Mouse (Mus musculus) heart, embryonic 11.5 days (tissue): ENCODE measurements at regions not wholly inside any gene's neighbourhood (a gene's known extent, or its start where the extent isn't known, plus 50 kb on each side); places are given as distances from the start of the nearest gene placed in this dataset.
A peak's percentile ranks its signal among the peaks of the same experiment; 100 is the strongest.
"Not testable (repeated sequence)": the region's sequence is repeated elsewhere in the genome, so short reads cannot be mapped to it uniquely, and the experiment has no call there.

Experiments used
- ATAC-seq: fragments of 200-750 bp; cut with Nextera tagmentation; replicated peaks from 2 replicates; pipeline ENCODE4 v1.8.0; 2017; ENCODE audit warnings: moderate library complexity; ENCODE audit not compliant: insufficient number of reproducible peaks, low FRiP score, low TSS enrichment
- H3K27ac ChIP-seq: fragments of 300-500 bp; sonication (generic); 2 replicates; pipeline ENCODE4 v1.5.1; 2014; ENCODE audit warnings: mild to moderate bottlenecking, low read depth, low read length
- H3K27me3 ChIP-seq: fragments of 300-500 bp; sonication (generic); 2 replicates; pipeline ENCODE4 v1.6.1; 2014; ENCODE audit warnings: mild to moderate bottlenecking, low read length, mixed read lengths; ENCODE audit not compliant: control insufficient read depth, insufficient read depth
- H3K36me3 ChIP-seq: fragments of 300-500 bp; sonication (generic); 2 replicates; pipeline ENCODE4 v1.6.1; 2014; ENCODE audit warnings: mild to moderate bottlenecking, low read length, moderate library complexity, mixed read lengths; ENCODE audit not compliant: control insufficient read depth, insufficient read depth
- H3K4me1 ChIP-seq: fragments of 300-500 bp; sonication (generic); 2 replicates; pipeline ENCODE4 v1.6.1; 2014; ENCODE audit warnings: low read length; ENCODE audit not compliant: control insufficient read depth, insufficient read depth
- H3K4me2 ChIP-seq: fragments of 300-500 bp; sonication (generic); 2 replicates; pipeline ENCODE4 v1.6.1; 2014; ENCODE audit warnings: mild to moderate bottlenecking, moderate library complexity
- H3K4me3 ChIP-seq: fragments of 300-500 bp; sonication (generic); 2 replicates; pipeline ENCODE4 v1.5.1; 2014; ENCODE audit warnings: low read depth, low read length
- H3K9ac ChIP-seq: fragments of 300-500 bp; sonication (generic); 2 replicates; pipeline ENCODE4 v1.6.1; 2014; ENCODE audit warnings: mild to moderate bottlenecking, low read depth, low read length, moderate library complexity
- H3K9me3 ChIP-seq: fragments of 300-500 bp; sonication (generic); replicated peaks from 2 replicates; pipeline ENCODE4 v1.6.1; 2016; ENCODE audit warnings: low read length; ENCODE audit not compliant: control insufficient read depth
- WGBS: fragments of 180-500 bp; shearing (Covaris S2); extraction: QIAGEN DNeasy Blood & Tissue Kit; methylation state at CpG from one replicate; pipeline ENCODE4 v1.1.7; 2014; ENCODE audit not compliant: insufficient replicate concordance; 5-methylcytosine and 5-hydroxymethylcytosine counted together

GRCm38 (mm10) chr7:92984701-92985682 is 94.7 kb upstream of the Fam181b start:
- 42% methylated on average over 18 of the region's 18 CpGs for WGBS
- peak overlapping the region; percentile 44 for H3K4me2 ChIP-seq
- no peaks in the 10 kb centered on the region for H3K36me3 ChIP-seq
- no peaks in the 10 kb centered on the region for H3K9me3 ChIP-seq
- no peaks in the 10 kb centered on the region for H3K27me3 ChIP-seq
- H3K4me3 ChIP-seq, result no peak overlapping the region
- 0 out of 2 replicates have a peak overlapping the region, but pooled peaks have one; percentile 11 for H3K27ac ChIP-seq
- H3K4me1 ChIP-seq, result no peaks in the 10 kb centered on the region
- H3K9ac ChIP-seq, result no peak overlapping the region
- ATAC-seq, result no peak; the same call in 1 of the 2 replicates

- no peak for ATAC-seq
- Histone ChIP-seq H3K4me2 (no peak overlapping the region), H3K4me1 (no peaks in the 10 kb centered on the region), H3K27ac (no peak overlapping the region), H3K9ac (no peak overlapping the region), H3K4me3 (no peak overlapping the region), H3K9me3 (no peaks in the 10 kb centered on the region), H3K27me3 (no peaks in the 10 kb centered on the region), H3K36me3 (no peaks in the 10 kb centered on the region)
- 72% methylated on average over 2 of the region's 2 CpGs for WGBS
These were observed 94.0 kb upstream of the Fam181b start for GRCm38 (mm10) chr7:92985683-92986070.

- Histone ChIP-seq H3K4me3 (no peak overlapping the region), H3K9ac (no peak overlapping the region), H3K4me1 (no peaks in the 10 kb centered on the region), H3K4me2 (no peak overlapping the region), H3K9me3 (no peaks in the 10 kb centered on the region), H3K36me3 (no peaks in the 10 kb centered on the region), H3K27ac (no peak overlapping the region), H3K27me3 (no peaks in the 10 kb centered on the region)
- WGBS, result 78% methylated on average over 3 of the region's 3 CpGs
- no peak for ATAC-seq
These were observed 80.8 kb upstream of the Fam181b start for GRCm38 (mm10) chr7:92998886-92999285.

GRCm38 (mm10) chr7:93006694-93007231 is 72.9 kb upstream of the Fam181b start:
- not testable (repeated sequence) for H3K27me3 ChIP-seq, ATAC-seq, H3K4me3 ChIP-seq, H3K9ac ChIP-seq, H3K4me2 ChIP-seq, H3K9me3 ChIP-seq, H3K4me1 ChIP-seq, H3K36me3 ChIP-seq
- 47% methylated on average over 5 of the region's 5 CpGs for WGBS
- 0 out of 2 replicates have a peak overlapping the region, but pooled peaks have one; percentile 41 for H3K27ac ChIP-seq

GRCm38 (mm10) chr7:93007721-93008120 is 71.9 kb upstream of the Fam181b start:
- Histone ChIP-seq H3K36me3 (no peaks in the 10 kb centered on the region), H3K4me2 (no peak overlapping the region), H3K9ac (no peak overlapping the region), H3K9me3 (no peaks in the 10 kb centered on the region), H3K27me3 (no peaks in the 10 kb centered on the region), H3K4me1 (no peaks in the 10 kb centered on the region), H3K27ac (no peak overlapping the region), H3K4me3 (no peak overlapping the region)
- 70% methylated on average over 4 of the region's 4 CpGs for WGBS
- no peak for ATAC-seq

- H3K27ac ChIP-seq, result no peak overlapping the region
- H3K27me3 ChIP-seq, result no peaks in the 10 kb centered on the region
- H3K9ac ChIP-seq, result no peak overlapping the region
- no peak overlapping the region for H3K4me2 ChIP-seq
- no peaks in the 10 kb centered on the region for H3K9me3 ChIP-seq
- no peak overlapping the region for H3K4me3 ChIP-seq
- H3K4me1 ChIP-seq, result no peaks in the 10 kb centered on the region
- WGBS, result 90% methylated on average over 1 of the region's 1 CpGs
- H3K36me3 ChIP-seq, result no peaks in the 10 kb centered on the region
- no peak for ATAC-seq
These were observed 60.3 kb upstream of the Fam181b start for GRCm38 (mm10) chr7:93019390-93019789.

- Histone ChIP-seq H3K27ac (no peak overlapping the region), H3K4me1 (no peaks in the 10 kb centered on the region), H3K9ac (no peak overlapping the region), H3K9me3 (no peaks in the 10 kb centered on the region), H3K4me2 (no peak overlapping the region), H3K36me3 (no peaks in the 10 kb centered on the region), H3K27me3 (no peaks in the 10 kb centered on the region), H3K4me3 (no peak overlapping the region)
- WGBS, result 62% methylated on average over 5 of the region's 5 CpGs
- ATAC-seq, result no peak
These were observed 56.1 kb upstream of the Fam181b start for GRCm38 (mm10) chr7:93023489-93024130.

GRCm38 (mm10) chr7:93026231-93026630 is 53.4 kb upstream of the Fam181b start:
- H3K9me3 ChIP-seq, result no peaks in the 10 kb centered on the region
- no peak for ATAC-seq

More at GRCm38 (mm10) chr7:93026231-93026630, 53.4 kb upstream of the Fam181b start:
- Histone ChIP-seq H3K36me3 (no peaks in the 10 kb centered on the region), H3K27ac (no peak overlapping the region), H3K4me2 (no peak overlapping the region), H3K27me3 (no peaks in the 10 kb centered on the region), H3K4me3 (no peak overlapping the region), H3K4me1 (no peaks in the 10 kb centered on the region), H3K9ac (no peak overlapping the region)
- 79% methylated on average over 4 of the region's 4 CpGs for WGBS
